Mouse (Mus musculus): Measurements from ENCODE around the gene Dscam.

Gene Dscam

DNA sequence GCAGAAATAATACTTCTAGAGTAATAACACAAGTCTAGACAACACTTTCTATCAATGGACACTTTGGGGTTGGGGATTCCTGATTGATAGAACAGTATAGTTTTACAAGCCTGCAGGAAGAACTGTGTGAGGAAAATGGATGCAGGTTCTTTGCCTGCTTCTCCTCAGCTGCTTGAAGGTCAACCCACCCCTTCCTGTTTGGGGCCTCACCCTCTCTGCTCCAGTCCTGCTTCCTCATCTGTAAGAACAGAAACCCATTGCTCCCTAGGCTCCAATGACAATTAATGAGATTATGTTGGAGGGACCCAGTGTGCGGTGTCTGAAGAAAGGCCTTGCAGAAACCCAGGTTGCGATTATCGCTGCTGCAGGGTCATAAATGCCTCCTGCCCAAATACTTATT, 446.4 kb downstream of the Dscam start:
- no peak for DNase-seq (ENCODE audit: low spot score in 2 of 2)

- no peak for DNase-seq (ENCODE audit: low spot score in 2 of 2)
Observed at GRCm38 (mm10) chr16:96723066-96723669, 447.4 kb downstream of the Dscam start.

DNA sequence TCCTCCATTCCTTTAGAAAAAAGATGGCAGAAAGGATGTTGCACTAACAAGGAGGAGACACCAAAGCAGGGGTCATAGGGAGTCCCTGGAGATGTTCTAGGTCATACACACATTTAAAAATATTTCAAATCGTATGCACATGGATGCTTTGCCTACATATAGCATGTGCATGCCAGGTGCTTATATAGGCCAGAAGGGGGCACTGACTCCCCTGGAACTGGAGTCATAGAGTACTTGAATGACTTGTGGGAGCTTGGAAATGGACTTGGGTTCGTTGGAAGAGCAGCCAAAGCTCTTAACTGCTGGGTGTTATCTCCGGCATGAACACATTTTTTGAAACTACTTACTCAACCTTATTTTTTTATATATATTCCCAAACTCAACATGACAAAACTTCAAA, 448.4 kb downstream of the Dscam start:
- DNase-seq (ENCODE audit: low spot score in 2 of 2) = no peak

DNA sequence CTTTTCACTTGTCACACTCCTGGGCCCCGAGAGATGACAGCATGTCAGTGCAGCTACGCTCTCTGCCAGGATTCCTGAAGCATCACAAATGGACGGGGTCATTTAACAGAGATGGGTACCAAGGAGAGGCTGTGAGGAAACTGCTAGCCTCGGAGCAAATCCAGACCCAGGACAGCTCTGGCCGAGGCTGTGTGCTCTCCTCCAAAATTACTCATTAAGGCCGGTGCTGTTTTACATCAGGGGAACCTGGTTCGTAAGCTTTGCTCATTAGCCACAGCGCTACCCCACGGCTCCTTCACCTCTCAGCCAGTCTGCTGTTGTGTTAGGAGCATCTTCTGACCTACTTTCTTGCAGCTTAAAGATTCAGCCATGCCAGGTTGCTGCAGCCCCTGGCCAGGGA, 449.3 kb downstream of the Dscam start:
- no peak for DNase-seq (ENCODE audit: low spot score in 2 of 2)

- DNase-seq (ENCODE audit: low spot score in 2 of 2) = no peak
Observed at GRCm38 (mm10) chr16:96720666-96721065, 449.9 kb downstream of the Dscam start.

- DNase-seq (ENCODE audit: low spot score in 2 of 2) = no peak
Observed at GRCm38 (mm10) chr16:96718221-96718620, 452.3 kb downstream of the Dscam start.

DNA sequence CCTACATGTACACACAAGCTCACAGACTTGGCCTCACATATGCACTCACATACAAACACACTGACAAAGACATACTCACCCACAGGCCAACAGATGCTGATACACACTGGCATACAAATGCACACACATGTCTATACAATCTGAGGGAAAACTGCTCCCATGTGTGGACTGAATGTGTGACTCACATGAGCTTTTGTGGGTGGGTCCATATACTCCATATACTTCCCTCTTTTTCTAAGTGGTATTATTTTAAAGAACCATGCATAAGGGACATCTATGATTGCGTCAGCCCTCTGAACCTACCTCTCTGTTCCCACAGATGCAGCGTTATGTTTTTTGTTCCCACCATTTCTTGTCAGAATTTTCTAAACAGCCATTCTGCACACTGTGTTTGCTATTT, 453.9 kb downstream of the Dscam start:
- DNase-seq (ENCODE audit: low spot score in 2 of 2) = no peak

DNA sequence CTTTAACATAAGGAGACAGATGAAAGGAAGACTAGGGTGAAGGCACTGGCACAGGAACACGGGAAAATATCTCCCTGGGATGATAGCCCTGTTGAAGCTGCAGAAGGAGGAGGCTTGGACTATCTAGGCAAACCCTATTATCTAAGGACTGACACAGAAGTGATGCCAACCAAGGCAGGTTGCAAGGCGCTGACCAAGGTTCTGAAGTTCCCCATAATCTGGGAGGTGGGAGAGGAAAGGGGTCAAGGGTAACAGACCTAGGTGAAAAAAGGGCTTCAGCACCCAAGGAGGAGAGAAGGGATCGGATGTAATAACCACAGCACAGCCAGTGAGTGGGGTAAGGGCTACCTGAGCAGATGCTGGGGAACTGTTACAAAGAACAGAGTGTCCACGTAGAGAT, 458.6 kb downstream of the Dscam start:
- DNase-seq (ENCODE audit: low spot score in 2 of 2) = no peak

GRCm38 (mm10) chr16:96700551-96700950, 470.0 kb downstream of the Dscam start:
- peak; percentile 47 to 58 for DNase-seq (ENCODE audit: low spot score in 2 of 2)

DNA sequence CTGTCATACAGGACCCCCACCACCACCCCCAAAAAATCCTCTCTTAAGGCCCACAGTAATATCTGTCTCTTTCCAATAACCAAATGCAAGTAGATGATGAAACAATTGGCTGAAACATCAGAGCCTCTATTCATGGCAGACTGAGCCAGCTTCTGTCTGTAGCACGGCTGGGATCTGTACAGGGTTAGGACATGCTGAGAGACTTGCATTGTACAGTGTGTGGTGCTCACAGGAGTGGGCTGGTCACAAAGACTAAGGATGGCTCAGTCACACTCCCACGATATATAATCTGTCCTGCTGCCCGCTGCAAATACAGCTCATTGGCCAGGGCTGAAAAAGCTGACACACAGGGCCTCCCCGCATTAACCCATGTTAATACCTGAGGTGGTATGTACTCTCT, 474.7 kb downstream of the Dscam start:
- no peak for DNase-seq (ENCODE audit: low spot score in 2 of 2)

- DNase-seq (ENCODE audit: low spot score in 2 of 2) = no peak
Observed at GRCm38 (mm10) chr16:96691576-96691975, 479.0 kb downstream of the Dscam start.

DNA sequence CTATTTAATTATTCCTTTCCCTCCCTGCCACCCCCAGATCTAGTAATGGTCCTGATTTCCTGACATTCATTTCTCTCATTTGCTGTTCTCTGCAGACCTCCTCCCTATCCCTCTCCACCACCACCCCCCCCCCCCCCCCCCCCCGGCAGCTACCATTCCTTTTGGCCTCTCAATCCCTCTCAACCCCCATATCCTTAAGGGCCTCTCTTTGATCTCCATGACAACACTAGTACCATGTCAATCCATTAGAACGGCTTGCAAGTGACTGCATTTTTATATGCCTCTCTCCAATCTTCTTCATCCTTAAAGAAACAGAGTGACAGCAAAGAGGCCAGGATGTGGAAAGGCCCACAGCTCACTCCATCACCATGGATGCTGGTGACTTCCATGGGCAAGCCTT, 480.5 kb downstream of the Dscam start:
- no peak for DNase-seq (ENCODE audit: low spot score in 2 of 2)

GRCm38 (mm10) chr16:96689419-96689818, 481.1 kb downstream of the Dscam start:
- DNase-seq (ENCODE audit: low spot score in 2 of 2) = no peak

GRCm38 (mm10) chr16:96685065-96685464, 485.5 kb downstream of the Dscam start:
- DNase-seq (ENCODE audit: low spot score in 2 of 2) = no peak

DNA sequence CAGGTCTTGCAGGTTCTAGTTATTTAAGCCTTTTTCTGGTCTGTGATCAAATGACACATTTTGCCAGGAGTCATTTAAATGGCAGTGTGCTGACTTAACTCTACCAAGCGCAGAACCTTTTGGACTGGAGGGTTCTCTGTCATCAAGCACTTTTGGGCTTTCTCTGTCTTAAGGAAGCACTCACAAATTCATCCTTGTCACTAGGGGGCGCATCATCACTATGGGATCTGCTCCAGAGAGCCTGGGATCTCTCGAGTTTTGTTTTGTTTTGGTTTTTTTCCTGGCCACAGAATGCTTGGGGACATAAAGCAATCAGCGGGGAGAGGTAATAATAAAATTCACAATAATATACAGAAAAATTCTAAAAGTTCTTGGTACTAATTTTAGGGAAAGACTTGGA, 486.0 kb downstream of the Dscam start:
- peak; percentile 73 to 84 for DNase-seq (ENCODE audit: low spot score in 2 of 2)

- no peak for DNase-seq (ENCODE audit: low spot score in 2 of 2)
Observed at GRCm38 (mm10) chr16:96682289-96682972, 488.1 kb downstream of the Dscam start.

GRCm38 (mm10) chr16:96679981-96680380, 490.6 kb downstream of the Dscam start:
- DNase-seq (ENCODE audit: low spot score in 2 of 2) = no peak

DNA sequence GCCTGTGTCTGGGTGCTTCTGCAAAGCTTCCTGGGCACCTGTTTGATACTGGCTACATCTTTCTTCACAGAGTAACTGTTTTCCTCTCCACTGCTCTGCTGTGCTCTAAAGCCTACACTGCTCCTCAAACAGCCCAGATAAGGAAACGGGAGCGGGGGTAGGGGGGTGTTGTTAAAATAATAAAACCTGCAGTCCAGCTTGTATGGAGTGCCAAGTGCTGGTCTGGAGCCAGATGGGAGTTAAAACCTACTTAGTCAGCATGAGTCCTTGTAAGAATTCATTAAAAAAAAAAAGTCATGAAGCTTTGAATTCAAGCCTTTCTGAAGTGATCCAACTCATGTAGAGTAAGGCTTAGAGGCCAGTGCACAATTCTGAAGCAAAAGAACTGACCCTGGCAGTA, 493.1 kb downstream of the Dscam start:
- DNase-seq (ENCODE audit: low spot score in 2 of 2) = no peak

GRCm38 (mm10) chr16:96676663-96677062, 493.9 kb downstream of the Dscam start:
- DNase-seq (ENCODE audit: low spot score in 2 of 2) = no peak

GRCm38 (mm10) chr16:96673191-96673847, 497.2 kb downstream of the Dscam start:
- DNase-seq (ENCODE audit: low spot score in 2 of 2) = peak; percentile 71 to 72

GRCm38 (mm10) chr16:96671603-96672374, 498.8 kb downstream of the Dscam start:
- DNase-seq (ENCODE audit: low spot score in 2 of 2) = peak; percentile 63 to 67

DNA sequence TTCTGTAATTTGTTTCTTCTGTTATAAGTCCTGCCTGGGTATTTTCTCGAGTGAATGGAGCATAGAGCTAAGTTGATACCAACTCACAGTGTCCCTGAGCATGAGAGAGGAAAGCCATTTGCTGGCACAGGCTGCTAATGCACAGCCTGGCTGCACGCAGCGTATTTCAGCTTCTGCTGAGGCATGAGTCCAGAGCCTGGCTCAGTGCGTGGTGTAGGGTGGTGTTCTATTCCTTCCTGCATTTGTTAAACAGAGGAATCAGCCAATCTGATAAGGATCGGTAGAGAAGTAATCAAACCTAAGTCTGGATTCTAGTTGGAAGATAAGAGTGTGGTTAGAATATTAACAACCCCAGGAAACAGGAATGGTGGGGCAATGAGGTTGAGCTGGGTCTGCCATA, 500.8 kb downstream of the Dscam start:
- no peak for DNase-seq (ENCODE audit: low spot score in 2 of 2)

Measured in right cerebral cortex, postnatal 10 days (tissue).